Comparison of ENCODE assay signal across 12 mouse cellular contexts in the genomic region with DNA sequence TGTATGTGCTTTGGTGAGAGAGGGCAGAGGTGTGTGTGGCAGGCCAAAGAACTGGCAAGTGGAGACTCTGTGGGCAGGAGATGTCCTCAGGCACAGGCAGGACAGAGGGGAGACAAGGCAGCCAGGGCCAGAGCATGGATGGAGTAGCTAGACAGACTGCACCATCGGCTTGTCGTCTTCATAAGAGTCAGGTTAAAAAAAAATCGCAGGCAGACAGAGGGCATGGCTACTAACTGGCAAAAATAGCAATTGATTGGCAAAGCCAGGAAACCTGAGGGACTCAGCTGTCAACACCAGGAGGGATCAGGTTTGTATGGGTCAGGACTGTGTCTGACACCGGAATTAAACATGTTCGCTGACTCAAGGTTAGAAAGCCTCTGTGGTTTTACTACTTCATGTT. TPM values are rescaled to one million over a fixed set of nuclear protein-coding genes. Genes with fewer than 3 reads are reported as not detected.
DNase-seq lines count a peak whose midpoint lies in the region; ATAC-seq and TF ChIP-seq lines count a peak whose summit lies in the region.
"Had no signal": no experiment of that assay in that cellular context is flagged by ENCODE, and none has a peak within 500 bp of the region (broad histone marks: within the 10 kb centered on the region; RNA-seq: fewer than 3 reads in every experiment).

No protein-coding gene starts in this region.

- TF ChIP-seq POLR2A in olfactory bulb, adult 2 months (IDR thresholded peaks at IDR 0.05; ENCODE audit: insufficient read depth, low read depth, low read length), result no peak

- WGBS in embryonic facial prominence, embryonic 13.5 days, result 46% methylated on average over 5 of the region's 5 CpGs
- WGBS in embryonic facial prominence, embryonic 10.5 days, result 52% methylated on average over 5 of the region's 5 CpGs
- 29% methylated on average over 5 of the region's 5 CpGs for WGBS in heart, embryonic 13.5 days
- WGBS in olfactory bulb, adult 2 months, result 58% methylated on average over 5 of the region's 5 CpGs

- H3K4me3 ChIP-seq in embryonic facial prominence, embryonic 13.5 days, result no peak overlapping the region
- no peak overlapping the region for H3K4me3 ChIP-seq in embryonic facial prominence, embryonic 10.5 days
- no peak overlapping the region; the same call in 1 of the 2 replicates for H3K4me3 ChIP-seq in left cerebral cortex, adult 2 months
- H3K4me3 ChIP-seq in heart, embryonic 13.5 days, result no peak overlapping the region
- H3K4me3 ChIP-seq in olfactory bulb, adult 2 months (ENCODE audit: insufficient read depth, low read depth, low read length), result no peak overlapping the region

- H3K4me2 ChIP-seq in embryonic facial prominence, embryonic 13.5 days, result peak overlapping the region; percentile 58; the same call in 1 of the 2 replicates
- H3K4me2 ChIP-seq in heart, embryonic 13.5 days, result peak overlapping the region; percentile 65

- no peak overlapping the region for H3K27ac ChIP-seq in embryonic facial prominence, embryonic 13.5 days
- no peak overlapping the region for H3K27ac ChIP-seq in embryonic facial prominence, embryonic 10.5 days (replicated peaks)
- peak overlapping the region; percentile 91 for H3K27ac ChIP-seq in left cerebral cortex, adult 2 months
- H3K27ac ChIP-seq in heart, embryonic 13.5 days (replicated peaks), result peak overlapping the region; percentile 55
- peak overlapping the region; percentile 52; the same call in 1 of the 2 replicates for H3K27ac ChIP-seq in olfactory bulb, adult 2 months (ENCODE audit: insufficient read depth, low read depth, low read length)

- intact Hi-C loops in left cerebral cortex, adult 2 months (cut with DNase I), result loop anchor here (1.0 kb wide), 1 partner anchor 12 kb away; no protein-coding TSS in a partner anchor

- TF ChIP-seq CTCF in left cerebral cortex, adult 2 months (IDR thresholded peaks at IDR 0.05), result no peak
- TF ChIP-seq CTCF in olfactory bulb, adult 2 months (IDR thresholded peaks at IDR 0.05; ENCODE audit: insufficient read depth, low read depth, low read length), result no peak

- peaks cover 14% of the 10 kb centered on the region for H3K4me1 ChIP-seq in embryonic facial prominence, embryonic 13.5 days
- peaks cover 33% of the 10 kb centered on the region for H3K4me1 ChIP-seq in embryonic facial prominence, embryonic 10.5 days
- H3K4me1 ChIP-seq in heart, embryonic 13.5 days, result peaks cover 43% of the 10 kb centered on the region
- peaks cover 18% of the 10 kb centered on the region for H3K4me1 ChIP-seq in olfactory bulb, adult 2 months (ENCODE audit: control insufficient read depth, insufficient read depth, low read length)

- no peak for DNase-seq in embryonic facial prominence, embryonic 10.5 days (ENCODE audit: low spot score)
- DNase-seq in left cerebral cortex, adult 2 months (ENCODE audit: extremely low spot score in 1 of 2, low spot score in 2 of 2), result no peak
- no peak for DNase-seq in left cerebral cortex, adult 18-20 months (ENCODE audit: low spot score in 2 of 2)
- no peak for DNase-seq in thymus, postnatal 36 days
- DNase-seq: kidney, adult 2 months; lung, embryonic 14.5 days; right cerebral cortex, postnatal 4 days had no signal

- H3K27me3 ChIP-seq in embryonic facial prominence, embryonic 13.5 days, result peaks cover 3% of the 10 kb centered on the region; the same call in 1 of the 2 replicates
- H3K27me3 ChIP-seq in embryonic facial prominence, embryonic 10.5 days (replicated peaks; ENCODE audit: low read depth, poor library complexity, severe bottlenecking), result peaks cover 17% of the 10 kb centered on the region
- H3K27me3 ChIP-seq in heart, embryonic 13.5 days (replicated peaks), result no peaks in the 10 kb centered on the region

- no peak for ATAC-seq in embryonic facial prominence, embryonic 13.5 days (ENCODE audit: insufficient number of reproducible peaks, insufficient read depth, low FRiP score, low TSS enrichment, low read depth)
- ATAC-seq in heart, embryonic 13.5 days (ENCODE audit: extremely low read depth, insufficient number of reproducible peaks, low FRiP score, low TSS enrichment), result no peak
- no peak for ATAC-seq in megakaryocyte, adult 5-6 weeks (ENCODE audit: poor library complexity, severe bottlenecking)

- no peaks in the 10 kb centered on the region for H3K36me3 ChIP-seq in embryonic facial prominence, embryonic 13.5 days
- H3K36me3 ChIP-seq in embryonic facial prominence, embryonic 10.5 days (replicated peaks), result no peaks in the 10 kb centered on the region
- H3K36me3 ChIP-seq in heart, embryonic 13.5 days, result peaks cover 11% of the 10 kb centered on the region; the same call in 1 of the 2 replicates
- H3K36me3 ChIP-seq: midbrain, embryonic 12.5 days had no signal

- no peak overlapping the region for H3K9ac ChIP-seq in embryonic facial prominence, embryonic 13.5 days
- peak overlapping the region; percentile 62 for H3K9ac ChIP-seq in heart, embryonic 13.5 days

- no peaks in the 10 kb centered on the region for H3K9me3 ChIP-seq in embryonic facial prominence, embryonic 13.5 days
- no peaks in the 10 kb centered on the region for H3K9me3 ChIP-seq in embryonic facial prominence, embryonic 10.5 days
- H3K9me3 ChIP-seq in heart, embryonic 13.5 days, result no peaks in the 10 kb centered on the region
- H3K9me3 ChIP-seq: midbrain, embryonic 12.5 days had no signal

RNA-seq across cellular contexts. Expression of gene Bhlhe41, which starts 10.6 kb away (rescaled TPM):
- 2.0 and 3.1 TPM in 2 replicates for polyA plus RNA-seq in embryonic facial prominence, embryonic 13.5 days (2015; fragmentation: Nextera tagmentation; extraction: Ambion mirVana)
- 0.93 and 1.8 TPM in 2 replicates for polyA plus RNA-seq in embryonic facial prominence, embryonic 10.5 days (2016; fragmentation: Nextera tagmentation; extraction: Ambion mirVana)
- 10 to 100 TPM; 30.0 to 37.3 TPM for total RNA-seq in left cerebral cortex, adult 2 months (2021)
- 10 to 100 TPM; 38.0 to 39.1 TPM for total RNA-seq in left cerebral cortex, adult 18-20 months (2021)
- 4.9 and 6.6 TPM in 2 replicates for polyA plus RNA-seq in heart, embryonic 13.5 days (2015; fragmentation: Nextera tagmentation; extraction: Ambion mirVana)
- polyA plus RNA-seq in olfactory bulb, adult 2 months (2012; ENCODE audit: insufficient read depth, insufficient read length, low replicate concordance, missing spikeins), result 292 TPM in 1 of 2 replicates, not detected in the other
- total RNA-seq in megakaryocyte, adult 5-6 weeks (2015), result 0.02 TPM in 1 of 2 replicates, not detected in the other
- total RNA-seq in megakaryocyte, adult 5-6 weeks (2017), result not detected in 2 replicates

Comparison
In these comparisons a context has a peak if more than half of its experiments do, and no peak if none do; other contexts are left out.
1. H3K27ac ChIP-seq: peak in left cerebral cortex, adult 2 months (single experiment), heart, embryonic 13.5 days (single experiment) and olfactory bulb, adult 2 months (single experiment); none in embryonic facial prominence, embryonic 13.5 days (single experiment) and embryonic facial prominence, embryonic 10.5 days (single experiment).